Mouse (Mus musculus): ENCODE data around the gene Kif7. TPM values are rescaled to one million over a fixed set of nuclear protein-coding genes. Genes with fewer than 3 reads are reported as not detected.

Kif7 gene
- 1.7 and 2.1 TPM in 2 replicates for polyA plus RNA-seq (2015; fragmentation: Nextera tagmentation; extraction: Ambion mirVana)

GRCm38 (mm10) chr7:79715187-79715981, at the start of gene Kif7:
Kif7 (minus strand) TSS chr7:79715720.

GRCm38 (mm10) chr7:79742659-79743536, 27.4 kb upstream of the Kif7 start, which contains the start of the genes Pex11a and Wdr93:
Pex11a (minus strand) TSS chr7:79743131.
Wdr93 (plus strand) TSS chr7:79743163.

GRCm38 (mm10) chr7:79732622-79733021, 17.1 kb upstream of the Kif7 start, which contains the start of gene Plin1:
Plin1 (minus strand) TSS chr7:79732903.

GRCm38 (mm10) chr7:79659578-79660290, 55.8 kb downstream of the Kif7 start, which contains the start of gene Ticrr:
Ticrr (plus strand) TSS chr7:79660196.

Other genes with a start within 250 kb of the Kif7 start
- gene Polg, start 249.4 kb downstream of the Kif7 start, polyA plus RNA-seq (2015; fragmentation: Nextera tagmentation; extraction: Ambion mirVana): 17.6 and 20.0 TPM in 2 replicates
- gene Rhcg, start 98.1 kb downstream of the Kif7 start, polyA plus RNA-seq (2015; fragmentation: Nextera tagmentation; extraction: Ambion mirVana): 0.24 TPM in 1 of 2 replicates, not detected in the other
- gene Ticrr, start 55.5 kb downstream of the Kif7 start, polyA plus RNA-seq (2015; fragmentation: Nextera tagmentation; extraction: Ambion mirVana): 0.98 and 1.5 TPM in 2 replicates
- gene Plin1, start 17.2 kb upstream of the Kif7 start, polyA plus RNA-seq (2015; fragmentation: Nextera tagmentation; extraction: Ambion mirVana): not detected in 2 replicates
- 6.6 and 6.8 TPM in 2 replicates for gene Pex11a, start 27.4 kb upstream of the Kif7 start, polyA plus RNA-seq (2015; fragmentation: Nextera tagmentation; extraction: Ambion mirVana)
- gene Wdr93, start 27.4 kb upstream of the Kif7 start, polyA plus RNA-seq (2015; fragmentation: Nextera tagmentation; extraction: Ambion mirVana): not detected in 2 replicates
- gene Mesp1, start 78.1 kb upstream of the Kif7 start, polyA plus RNA-seq (2015; fragmentation: Nextera tagmentation; extraction: Ambion mirVana): not detected in 2 replicates
- gene Mesp2, start 95.0 kb upstream of the Kif7 start, polyA plus RNA-seq (2015; fragmentation: Nextera tagmentation; extraction: Ambion mirVana): 0.18 TPM in 2 replicates
- 10.7 and 13.1 TPM in 2 replicates for gene Anpep, start 145.3 kb upstream of the Kif7 start, polyA plus RNA-seq (2015; fragmentation: Nextera tagmentation; extraction: Ambion mirVana)
- gene Ap3s2, start 204.9 kb upstream of the Kif7 start, polyA plus RNA-seq (2015; fragmentation: Nextera tagmentation; extraction: Ambion mirVana): 16.7 and 20.4 TPM in 2 replicates
- 24.4 and 29.4 TPM in 2 replicates for gene Arpin, start 219.6 kb upstream of the Kif7 start, polyA plus RNA-seq (2015; fragmentation: Nextera tagmentation; extraction: Ambion mirVana)